Mouse (Mus musculus): ENCODE measurements at regions not wholly inside any gene's neighbourhood (a gene's known extent, or its start where the extent isn't known, plus 50 kb on each side); places are given as distances from the start of the nearest gene placed in this dataset.

DNA sequence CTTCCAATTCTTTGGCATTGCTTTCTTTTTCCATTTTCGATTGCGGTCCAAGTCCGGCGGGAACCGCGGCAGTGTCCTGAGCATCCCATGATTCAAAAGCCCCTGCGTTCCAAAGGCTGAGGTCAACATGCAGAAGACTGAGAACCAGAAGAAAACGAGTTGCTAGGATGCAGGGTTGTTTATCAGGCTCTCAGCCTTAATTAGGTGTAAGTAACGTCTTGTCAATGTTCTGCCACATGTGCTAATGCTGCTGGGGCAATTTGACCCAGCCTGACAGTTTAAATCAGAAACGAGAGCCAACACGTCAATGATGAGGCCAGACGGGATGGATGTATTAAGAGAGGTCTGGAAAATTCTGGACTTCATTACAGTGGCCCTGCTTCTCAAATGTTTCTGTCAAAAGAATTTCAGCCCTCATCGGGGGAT is 239.4 kb downstream of the Gm45692 start:
- DNase-seq: no peak

GRCm38 (mm10) chr8:26362366-26362765 is 243.0 kb downstream of the Gm45692 start:
- DNase-seq: no peak

GRCm38 (mm10) chr8:26363616-26364015 is 244.3 kb downstream of the Gm45692 start:
- no peak for DNase-seq

- no peak for DNase-seq
Measured at GRCm38 (mm10) chr8:26364637-26365036, 245.3 kb downstream of the Gm45692 start.

DNA sequence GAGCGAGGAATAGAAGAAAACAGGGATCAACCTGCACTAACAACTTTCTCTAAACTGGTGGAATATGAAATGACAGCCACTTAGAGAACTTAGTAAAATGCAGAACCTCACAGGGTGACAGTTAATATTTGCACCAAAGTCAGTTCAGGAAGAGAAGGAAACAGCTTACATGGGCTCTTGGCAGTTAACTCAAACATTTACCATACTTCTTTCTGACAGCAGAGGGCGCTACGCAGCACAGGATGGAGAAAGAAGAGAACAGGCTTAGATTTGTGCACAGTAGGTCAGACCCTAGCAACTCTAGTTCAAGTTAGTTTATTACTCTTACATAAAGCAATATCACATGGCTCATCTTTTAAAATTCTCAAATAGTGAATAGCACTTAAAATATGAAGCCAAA is 261.3 kb downstream of the Gm45692 start:
- peak; percentile 54 for DNase-seq

DNA sequence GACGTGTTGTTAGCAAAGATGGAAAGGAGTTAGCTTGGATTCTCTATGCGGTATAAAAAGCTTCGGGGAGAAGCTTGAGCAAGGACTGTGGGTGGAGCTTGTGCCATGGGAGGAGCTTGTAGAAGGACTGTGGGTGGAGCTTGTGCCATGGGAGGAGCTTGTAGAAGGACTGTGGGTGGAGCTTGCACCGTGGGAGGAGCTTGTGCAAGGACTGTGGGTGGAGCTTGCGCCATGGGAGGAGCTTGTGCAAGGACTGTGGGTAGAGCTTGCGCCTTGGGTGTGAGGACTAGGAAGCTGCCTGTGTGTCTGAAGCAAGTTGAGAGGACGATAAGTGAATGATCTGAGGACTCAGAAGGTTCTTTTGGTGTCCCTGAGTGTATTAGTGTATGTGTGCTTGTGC is 263.1 kb downstream of the Gm45692 start:
- DNase-seq: no peak

DNA sequence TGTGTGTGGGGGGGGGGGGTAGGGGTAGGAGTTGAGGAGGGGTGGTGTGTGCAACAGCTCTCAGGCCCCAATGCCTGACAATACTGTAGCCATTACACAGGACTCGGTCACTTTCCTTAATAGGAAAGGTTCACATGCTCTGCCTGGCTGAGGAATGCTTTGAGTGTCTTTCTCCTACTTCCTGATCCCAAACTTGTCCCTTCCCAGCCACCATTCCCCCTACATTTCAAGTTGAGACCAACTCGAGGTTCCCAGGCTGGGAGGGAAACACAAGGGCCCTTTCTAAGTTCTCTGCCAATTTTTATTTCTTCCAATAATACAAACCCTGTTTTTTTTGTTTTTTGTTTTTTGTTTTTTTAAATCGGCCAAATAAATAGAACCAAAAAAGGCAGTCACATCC is 264.6 kb downstream of the Gm45692 start:
- DNase-seq: no peak

- DNase-seq: no peak
Measured at GRCm38 (mm10) chr8:26384305-26384993, 265.1 kb downstream of the Gm45692 start.

DNA sequence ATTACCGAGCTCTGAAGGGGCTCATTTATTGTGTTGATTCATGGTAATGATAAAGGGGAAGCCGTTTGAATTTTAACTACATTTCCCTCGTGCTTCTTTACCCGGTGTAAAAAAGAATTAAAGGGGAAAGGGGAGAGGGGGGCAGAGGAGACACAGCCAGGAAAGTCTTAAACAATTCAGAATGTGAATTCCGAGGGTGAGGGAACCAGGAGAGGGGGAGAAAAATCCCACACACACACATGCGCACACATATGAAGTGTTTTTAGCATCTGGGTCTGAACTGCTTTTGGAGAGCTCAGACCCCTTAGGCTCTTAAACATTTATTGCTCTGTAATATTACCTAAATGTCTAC is 265.6 kb downstream of the Gm45692 start:
- no peak for DNase-seq

DNA sequence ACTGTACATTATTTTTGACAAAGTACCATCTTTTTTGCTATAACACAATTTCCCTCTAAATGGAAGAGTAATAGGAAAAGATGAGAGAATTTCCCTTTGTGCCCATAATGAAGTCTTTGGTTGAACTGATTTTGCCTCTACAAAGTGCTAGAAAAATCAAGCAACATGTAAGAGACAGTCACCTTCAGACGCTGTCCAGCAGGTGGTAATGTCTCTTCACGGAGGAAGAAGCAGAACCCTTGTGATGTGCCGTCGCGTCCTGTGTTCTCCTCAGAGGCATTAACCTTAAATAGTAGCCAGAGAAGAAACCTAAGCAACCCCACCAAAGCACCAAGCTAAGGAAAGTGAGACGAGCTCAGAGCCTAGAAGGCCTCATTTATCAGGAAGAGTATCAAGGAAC is 275.7 kb downstream of the Gm45692 start:
- DNase-seq: no peak

- DNase-seq: no peak
Measured at GRCm38 (mm10) chr8:26420002-26420401, 300.7 kb downstream of the Gm45692 start.

DNA sequence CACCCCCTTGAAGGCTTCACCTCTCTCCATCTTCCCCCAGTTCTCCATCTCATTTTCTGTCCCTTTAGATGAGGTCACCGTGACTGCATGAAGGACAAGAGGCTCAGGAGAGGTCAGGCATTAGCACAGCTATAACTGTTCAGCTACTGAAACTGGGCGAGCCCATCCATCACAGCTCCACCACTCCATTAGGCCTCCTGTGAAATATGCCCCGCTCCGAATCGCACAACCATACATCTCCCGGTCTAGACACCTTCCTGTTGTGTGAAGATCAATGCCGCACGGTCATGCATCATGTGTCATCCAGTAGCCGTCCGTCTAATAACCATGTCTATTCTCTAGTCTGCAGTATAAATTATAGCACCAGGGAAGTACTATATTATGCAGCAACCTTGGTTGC is 301.2 kb downstream of the Gm45692 start:
- no peak for DNase-seq

- DNase-seq: no peak
Measured at GRCm38 (mm10) chr8:26427311-26427710, 308.0 kb downstream of the Gm45692 start.

DNA sequence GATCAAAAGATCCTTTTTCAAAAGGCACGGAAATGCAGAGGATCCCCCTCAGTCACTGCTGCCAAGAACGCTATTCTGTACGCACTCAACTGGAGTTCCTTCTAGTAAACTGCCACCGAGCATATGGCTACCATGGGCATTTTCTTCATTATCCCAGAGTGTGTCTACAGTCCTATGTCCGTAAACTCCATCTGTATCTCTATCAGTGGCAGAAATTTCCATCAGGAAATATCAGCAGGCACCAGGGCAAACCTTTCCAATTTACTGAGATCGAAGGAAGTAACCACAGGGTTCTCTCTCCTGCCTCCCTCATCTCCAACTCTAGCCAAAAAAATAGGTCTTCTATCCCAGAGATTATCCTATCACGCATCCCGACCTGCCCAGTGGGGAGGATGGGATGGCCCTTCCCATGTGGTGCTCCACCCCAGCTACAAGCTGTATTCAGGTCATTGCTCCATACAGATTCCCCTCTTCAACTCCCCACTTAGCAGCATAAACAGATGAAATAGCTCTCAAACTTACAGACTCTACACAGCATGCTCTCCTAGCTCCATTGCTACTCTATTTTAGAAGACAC is 310.5 kb downstream of the Gm45692 start:
- DNase-seq: no peak

DNA sequence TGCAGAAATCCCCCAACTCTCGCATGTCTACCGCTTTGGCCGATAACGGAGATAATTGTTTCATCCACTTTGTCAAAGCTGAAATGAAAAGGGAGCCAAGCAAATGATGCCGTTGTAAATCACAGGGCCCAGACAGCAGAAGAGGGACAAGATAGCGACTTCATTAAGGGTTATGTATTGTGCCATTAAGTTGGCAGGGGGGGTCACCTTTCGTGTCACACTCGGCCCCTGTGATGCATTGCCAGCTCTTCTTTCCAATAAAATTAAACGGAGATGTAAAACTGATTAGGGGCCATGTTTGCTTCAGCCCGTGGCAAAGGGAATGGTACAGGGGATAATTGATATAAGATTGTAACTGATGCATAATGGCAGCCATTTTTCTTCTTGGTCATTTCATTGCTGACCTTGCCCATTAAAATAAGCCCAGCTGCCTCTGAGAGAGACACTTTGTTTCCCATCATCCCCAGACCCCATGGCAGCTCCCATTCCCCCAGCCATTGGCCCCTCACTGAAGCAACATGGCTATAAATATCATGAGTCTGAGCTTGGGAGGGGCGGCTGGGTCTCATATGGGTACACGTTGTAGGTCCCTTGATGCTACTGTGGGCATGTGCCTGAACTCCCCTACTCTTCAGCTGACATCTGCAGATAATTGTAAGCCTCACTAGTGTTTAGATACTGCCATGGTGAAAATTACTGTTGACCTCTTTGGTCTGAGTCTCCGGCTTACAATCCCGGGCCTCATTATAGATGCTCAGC is 313.0 kb downstream of the Gm45692 start:
- DNase-seq: no peak

GRCm38 (mm10) chr8:26436236-26436635 is 316.9 kb downstream of the Gm45692 start:
- no peak for DNase-seq

DNA sequence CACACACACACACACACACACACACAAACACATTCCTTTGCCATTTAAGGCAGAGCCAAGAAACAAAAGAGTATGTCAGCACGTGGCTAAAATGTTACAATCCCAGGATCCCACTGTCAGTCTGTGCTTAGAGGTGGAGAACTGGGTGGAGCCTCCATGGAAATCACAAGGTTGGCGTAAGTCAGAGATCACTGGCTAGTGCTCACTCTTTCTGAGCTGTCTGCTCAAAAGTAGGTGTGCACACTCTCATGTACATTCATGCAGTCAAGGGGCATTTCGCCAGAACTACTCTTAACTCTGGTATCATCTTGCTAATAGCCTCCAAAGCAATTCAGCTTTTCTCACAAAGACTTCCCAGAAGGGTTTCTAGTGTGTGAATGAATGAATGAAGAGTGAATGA is 318.2 kb downstream of the Gm45692 start:
- DNase-seq: no peak

GRCm38 (mm10) chr8:26438246-26438862 is 319.0 kb downstream of the Gm45692 start:
- DNase-seq: no peak

DNA sequence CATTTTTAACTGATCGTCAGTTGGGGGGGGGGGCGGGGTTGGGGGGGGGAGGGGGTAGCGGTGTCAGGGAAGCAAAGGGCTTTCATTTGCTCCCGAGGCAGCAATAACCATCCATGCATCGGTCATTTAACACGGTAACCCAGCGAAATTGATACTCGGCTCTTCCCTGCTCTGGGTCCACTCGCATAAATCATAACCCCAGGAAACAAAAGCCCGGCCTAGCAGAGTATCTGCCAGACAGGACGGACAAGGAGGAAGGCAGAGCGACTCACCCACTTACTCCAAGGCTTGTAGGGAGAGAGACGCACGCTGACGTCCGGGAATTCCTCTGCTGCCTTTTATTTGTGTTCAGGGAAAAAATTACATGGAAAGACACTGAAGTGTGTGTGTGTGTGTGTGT is 319.5 kb downstream of the Gm45692 start:
- no peak for DNase-seq

GRCm38 (mm10) chr8:26441268-26442030 is 322.1 kb downstream of the Gm45692 start:
- no peak for DNase-seq

DNA sequence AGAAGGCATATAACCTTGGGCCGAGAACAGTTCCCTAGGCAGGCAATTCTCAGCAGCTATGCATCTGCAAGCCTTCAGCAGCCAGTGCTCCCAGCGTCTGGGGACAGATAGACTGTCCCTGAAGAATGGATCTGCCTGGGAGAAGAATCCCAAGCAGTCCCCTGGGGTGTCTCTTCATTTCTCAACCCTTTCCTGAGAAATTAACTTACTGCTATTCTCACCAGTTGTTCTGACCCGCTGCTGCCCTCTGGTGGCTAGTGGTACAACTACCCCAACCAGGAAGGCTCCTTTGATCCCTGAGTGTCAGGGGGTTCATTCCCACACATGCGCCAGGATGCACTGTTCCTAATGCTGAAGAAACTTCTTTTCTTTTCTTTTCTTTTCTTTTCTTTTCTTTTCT is 323.7 kb downstream of the Gm45692 start:
- DNase-seq: peak; percentile 53

GRCm38 (mm10) chr8:26443735-26444134 is 324.4 kb downstream of the Gm45692 start:
- DNase-seq: no peak

- no peak for DNase-seq
Measured at GRCm38 (mm10) chr8:26445991-26446390, 326.7 kb downstream of the Gm45692 start.

All from thymus, postnatal 14 days (tissue).